Mouse (Mus musculus) cerebellum, adult 2 months (tissue): Measurements from ENCODE around the gene Zfp174. TPM values are rescaled to one million over a fixed set of nuclear protein-coding genes. Genes with fewer than 3 reads are reported as not detected.
"Not testable (repeated sequence)": the region's sequence is repeated elsewhere in the genome, so short reads cannot be mapped to it uniquely, and the experiment has no call there.

Experiments
- DNase-seq, 2 experiments: peaks; one replicate each; pipeline ENCODE4 v3.0.0; 2021
- H3K27ac ChIP-seq: fragments of 200-500 bp; 2 replicates; pipeline ENCODE4 v1.5.1; 2012; ENCODE audit warnings: low read length, control low read depth, inconsistent platforms; ENCODE audit not compliant: insufficient read depth
- H3K27me3 ChIP-seq: fragments of 200-500 bp; 2 replicates; pipeline ENCODE4 v1.6.1; 2012; ENCODE audit warnings: inconsistent platforms, mild to moderate bottlenecking, low read length, moderate library complexity; ENCODE audit not compliant: control insufficient read depth, insufficient read depth
- H3K4me1 ChIP-seq: fragments of 200-500 bp; 2 replicates; pipeline ENCODE4 v1.6.1; 2011; ENCODE audit warnings: low read length; ENCODE audit not compliant: control insufficient read depth, insufficient read depth
- H3K4me3 ChIP-seq: fragments of 200-500 bp; replicated peaks from 2 replicates; pipeline ENCODE3; 2011; ENCODE audit warnings: mild to moderate bottlenecking, low read depth, low read length, control low read depth; ENCODE audit not compliant: insufficient read depth
- CTCF ChIP-seq: fragments of 200-500 bp; IDR thresholded peaks from 2 replicates; pipeline ENCODE4 v1.5.1; 2011; ENCODE audit warnings: low read depth, mild to moderate bottlenecking, control low read depth, low read length, moderate library complexity, borderline replicate concordance; ENCODE audit not compliant: insufficient read depth
- POLR2A ChIP-seq: fragments of 200-500 bp; IDR thresholded peaks from 2 replicates; pipeline ENCODE4 v1.6.1; 2011; ENCODE audit warnings: low read length, control low read depth, borderline replicate concordance; ENCODE audit not compliant: insufficient read depth
- WGBS: fragments of 180-500 bp; shearing (Covaris S2); methylation state at CpG from one replicate; pipeline ENCODE4 v1.1.7; 2018; 5-methylcytosine and 5-hydroxymethylcytosine counted together
- polyA plus RNA-seq: library from polyadenylated mRNA; depleted of rRNA; stranded (reverse); fragments of >200 nt; gene quantifications from 2 replicates; pipeline ENCODE4 v1.2.3, GENCODE M21; 2012; rRNA removed

The Zfp174 gene
- polyA plus RNA-seq, result 1.8 and 2.2 TPM in 2 replicates

- H3K4me3 ChIP-seq, result peak within 1 kb of the TSS; percentile 90
- H3K27ac ChIP-seq, result peak within 1 kb of the TSS; percentile 33; the same call in 1 of the 2 replicates
- TF ChIP-seq POLR2A (peak; percentile 79), CTCF (no peak)
- H3K27me3 ChIP-seq, result no peaks in the 10 kb centered on the region
- 3% methylated on average over 38 of the region's 38 CpGs for WGBS
- peak; percentile 94 to 98 for DNase-seq
- H3K4me1 ChIP-seq, result no peaks in the 10 kb centered on the region; the same call in 1 of the 2 replicates
These were observed at the start of gene Zfp174 for GRCm38 (mm10) chr16:3846711-3847518. TSS of gene Zfp174 (plus strand) at chr16:3847268.

- Histone ChIP-seq H3K27ac (no peak overlapping the region), H3K27me3 (no peaks in the 10 kb centered on the region), H3K4me3 (no peak overlapping the region), H3K4me1 (no peaks in the 10 kb centered on the region)
- 50% methylated on average over 3 of the region's 3 CpGs for WGBS
- TF ChIP-seq CTCF (no peak), POLR2A (no peak)
- DNase-seq, result no peak
These were observed 38.9 kb upstream of the Zfp174 start for GRCm38 (mm10) chr16:3808176-3808575.

GRCm38 (mm10) chr16:3814667-3815066 lies 32.4 kb upstream of the Zfp174 start:
- H3K27me3 ChIP-seq, H3K4me3 ChIP-seq, DNase-seq, H3K4me1 ChIP-seq, H3K27ac ChIP-seq: not testable (repeated sequence)
- 81% methylated on average over 6 of the region's 6 CpGs for WGBS

DNA sequence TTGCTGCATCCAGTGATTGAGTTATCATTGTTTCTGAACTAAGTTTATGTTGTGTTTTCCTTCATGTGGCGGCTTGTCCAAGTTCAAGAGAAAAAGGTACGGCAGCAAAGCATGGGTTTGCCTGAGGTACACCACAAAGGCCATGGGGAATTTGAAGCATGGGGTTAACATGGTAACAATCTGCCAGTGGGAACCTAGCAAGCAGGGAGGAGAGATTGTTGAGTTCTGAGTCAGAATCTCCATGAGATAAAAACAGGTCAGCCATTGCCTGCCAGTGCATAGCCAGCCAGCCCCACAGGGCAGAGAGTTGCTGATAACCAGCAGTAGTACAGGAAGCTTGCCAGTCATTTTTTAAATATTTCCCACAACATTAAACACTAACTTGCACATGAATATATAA lies 26.9 kb upstream of the Zfp174 start:
- no peaks in the 10 kb centered on the region for H3K4me1 ChIP-seq
- TF ChIP-seq CTCF (no peak), POLR2A (no peak)
- no peak overlapping the region for H3K4me3 ChIP-seq
- no peak for DNase-seq
- WGBS, result 92% methylated on average over 2 of the region's 2 CpGs
- no peak overlapping the region for H3K27ac ChIP-seq
- no peaks in the 10 kb centered on the region for H3K27me3 ChIP-seq

DNA sequence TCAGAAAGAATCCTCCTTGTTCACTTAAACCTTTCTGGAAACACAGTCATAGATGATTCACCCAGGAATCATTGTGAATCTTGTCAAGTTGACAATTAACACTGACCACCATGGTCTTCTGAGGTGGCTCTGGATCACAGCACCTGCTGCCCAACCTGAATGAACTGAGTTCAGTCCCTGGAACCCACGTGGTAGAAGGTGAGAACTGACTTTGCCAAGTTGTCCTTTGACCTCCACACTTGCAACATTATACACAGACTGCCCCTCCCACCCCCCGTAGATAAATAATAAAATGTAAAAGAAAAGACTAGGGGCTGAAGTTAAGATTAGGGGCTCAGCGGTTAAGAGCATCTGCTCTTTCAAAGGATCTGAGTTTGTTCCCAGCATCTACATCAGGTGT lies 19.0 kb upstream of the Zfp174 start:
- Histone ChIP-seq H3K27me3 (no peaks in the 10 kb centered on the region), H3K4me3 (no peak overlapping the region), H3K4me1 (no peaks in the 10 kb centered on the region), H3K27ac (no peak overlapping the region)
- no peak for TF ChIP-seq POLR2A
- TF ChIP-seq CTCF, result no peak
- no peak for DNase-seq
- 59% methylated on average over 3 of the region's 3 CpGs for WGBS

GRCm38 (mm10) chr16:3829727-3830126 lies 17.3 kb upstream of the Zfp174 start:
- TF ChIP-seq CTCF, result no peak
- TF ChIP-seq POLR2A, result no peak
- WGBS, result 84% methylated on average over 2 of the region's 2 CpGs
- no peak overlapping the region for H3K27ac ChIP-seq
- no peak overlapping the region for H3K4me3 ChIP-seq
- H3K4me1 ChIP-seq, result no peaks in the 10 kb centered on the region
- DNase-seq, result no peak
- no peaks in the 10 kb centered on the region for H3K27me3 ChIP-seq

DNA sequence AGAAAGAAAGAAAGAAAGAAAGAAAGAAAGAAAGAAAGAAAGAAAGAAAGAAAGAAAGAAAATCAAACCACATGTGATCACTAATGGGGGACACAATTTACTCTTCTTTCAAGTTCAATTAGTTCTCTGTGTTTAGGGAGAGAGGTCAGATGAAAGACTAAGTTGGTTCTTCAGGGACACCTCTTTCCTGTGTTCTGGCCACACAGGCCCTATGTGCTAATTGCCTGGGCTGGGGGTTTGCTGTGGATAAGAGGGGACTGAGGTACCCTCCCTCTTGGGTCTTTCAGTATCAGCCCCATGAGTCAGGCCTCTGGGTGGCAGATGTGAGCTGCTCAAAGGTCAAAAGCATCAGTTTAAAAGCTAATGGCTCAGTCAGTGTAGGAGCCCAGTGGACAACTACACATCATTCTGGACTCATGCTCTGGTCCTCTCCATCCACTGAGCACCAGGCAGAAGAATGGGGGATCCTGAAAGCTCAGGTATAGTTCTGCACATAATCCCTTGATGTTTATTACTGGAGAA lies 16.4 kb upstream of the Zfp174 start, which contains the start of gene Olfr15:
Gene Olfr15, plus strand, starts transcription at position 291 of the 522 bp plus-strand sequence.
- H3K27ac ChIP-seq, result no peak within 1 kb of the TSS
- H3K27me3 ChIP-seq, result no peaks in the 10 kb centered on the region
- H3K4me1 ChIP-seq, result no peaks in the 10 kb centered on the region
- no peak for DNase-seq
- H3K4me3 ChIP-seq, result no peak within 1 kb of the TSS
- TF ChIP-seq POLR2A (no peak), CTCF (no peak)

- no peaks in the 10 kb centered on the region for H3K4me1 ChIP-seq
- DNase-seq, result no peak
- TF ChIP-seq CTCF (no peak), POLR2A (no peak)
- no peak overlapping the region for H3K27ac ChIP-seq
- H3K27me3 ChIP-seq, result no peaks in the 10 kb centered on the region
- WGBS, result 69% methylated on average over 2 of the region's 2 CpGs
- H3K4me3 ChIP-seq, result no peak overlapping the region
These were observed 11.6 kb upstream of the Zfp174 start for GRCm38 (mm10) chr16:3835461-3835860.
